Mouse (Mus musculus) lung, postnatal 0 days (tissue): Measurements from ENCODE around the gene Gm20481. TPM values are rescaled to one million over a fixed set of nuclear protein-coding genes. Genes with fewer than 3 reads are reported as not detected.

Experiments
- ATAC-seq: fragments of 200-750 bp; cut with Nextera tagmentation; 2 replicates; pipeline ENCODE4 v1.8.0; 2017; ENCODE audit warnings: moderate library complexity
- DNase-seq: peaks from one replicate; pipeline ENCODE4 v3.0.0-alpha.2; 2016; ENCODE audit warnings: low spot score
- H3K27ac ChIP-seq: fragments of 300-500 bp; sonication (generic); 2 replicates; pipeline ENCODE4 v1.5.1; 2014; ENCODE audit warnings: antibody characterized with exemption, mild to moderate bottlenecking, low read length, mixed read lengths
- H3K27me3 ChIP-seq: fragments of 300-500 bp; sonication (generic); replicated peaks from 2 replicates; pipeline ENCODE4 v1.6.1; 2014; ENCODE audit warnings: low read length, mixed read lengths; ENCODE audit not compliant: insufficient read depth
- H3K36me3 ChIP-seq: fragments of 300-500 bp; sonication (generic); 2 replicates; pipeline ENCODE4 v1.6.1; 2014; ENCODE audit warnings: low read length, mixed read lengths; ENCODE audit not compliant: insufficient read depth
- H3K4me1 ChIP-seq: fragments of 300-500 bp; sonication (generic); 2 replicates; pipeline ENCODE4 v1.6.1; 2014; ENCODE audit warnings: antibody characterized with exemption, low read depth, low read length, mixed read lengths; ENCODE audit not compliant: insufficient read depth
- H3K4me2 ChIP-seq: fragments of 300-500 bp; sonication (generic); replicated peaks from 2 replicates; pipeline ENCODE4 v1.6.1; 2014; ENCODE audit warnings: low read depth, mild to moderate bottlenecking, low read length, moderate library complexity, mixed read lengths
- H3K4me3 ChIP-seq: fragments of 300-500 bp; sonication (generic); 2 replicates; pipeline ENCODE4 v1.5.1; 2014; ENCODE audit warnings: low read depth, low read length
- H3K9ac ChIP-seq: fragments of 300-500 bp; sonication (generic); replicated peaks from 2 replicates; pipeline ENCODE4 v1.6.1; 2014; ENCODE audit warnings: low read depth, mild to moderate bottlenecking
- H3K9me3 ChIP-seq: fragments of 300-500 bp; sonication (generic); 2 replicates; pipeline ENCODE4 v1.6.1; 2016; ENCODE audit warnings: low read length, mixed read lengths
- CTCF ChIP-seq: IDR thresholded peaks from 2 replicates; pipeline ENCODE4 v1.5.1; 2016; ENCODE audit warnings: antibody characterized with exemption, mild to moderate bottlenecking
- EP300 ChIP-seq: IDR thresholded peaks from 2 replicates; pipeline ENCODE4 v1.6.1; 2016; ENCODE audit warnings: antibody characterized with exemption, mild to moderate bottlenecking, control low read depth
- WGBS: fragments of 180-500 bp; shearing (Covaris S2); extraction: QIAGEN DNeasy Blood & Tissue Kit; methylation state at CpG from one replicate; pipeline ENCODE4 v1.1.7; 2014; 5-methylcytosine and 5-hydroxymethylcytosine counted together
- polyA plus RNA-seq: library from polyadenylated mRNA; unstranded; fragments of >200 nt; fragmentation: Nextera tagmentation; extraction: Ambion mirVana; gene quantifications from 2 replicates; pipeline ENCODE4 v1.2.1, GENCODE M21; 2015

The Gm20481 gene
- polyA plus RNA-seq, 1 experiment from 2014 or later: not detected

- no peak for DNase-seq
- Histone ChIP-seq H3K4me2 (no peak overlapping the region), H3K9me3 (no peaks in the 10 kb centered on the region), H3K36me3 (peaks cover 14% of the 10 kb centered on the region), H3K4me1 (peaks cover 6% of the 10 kb centered on the region), H3K27me3 (no peaks in the 10 kb centered on the region), H3K4me3 (no peak overlapping the region), H3K9ac (no peak overlapping the region), H3K27ac (no peak overlapping the region)
- peak; percentile 32; the same call in 1 of the 2 replicates for TF ChIP-seq CTCF
- no peak for TF ChIP-seq EP300
- 89% methylated on average over 7 of the region's 7 CpGs for WGBS
- ATAC-seq: no peak
These were observed 37.8 kb downstream of the Gm20481 start for GRCm38 (mm10) chr17:35007387-35007991.

DNA sequence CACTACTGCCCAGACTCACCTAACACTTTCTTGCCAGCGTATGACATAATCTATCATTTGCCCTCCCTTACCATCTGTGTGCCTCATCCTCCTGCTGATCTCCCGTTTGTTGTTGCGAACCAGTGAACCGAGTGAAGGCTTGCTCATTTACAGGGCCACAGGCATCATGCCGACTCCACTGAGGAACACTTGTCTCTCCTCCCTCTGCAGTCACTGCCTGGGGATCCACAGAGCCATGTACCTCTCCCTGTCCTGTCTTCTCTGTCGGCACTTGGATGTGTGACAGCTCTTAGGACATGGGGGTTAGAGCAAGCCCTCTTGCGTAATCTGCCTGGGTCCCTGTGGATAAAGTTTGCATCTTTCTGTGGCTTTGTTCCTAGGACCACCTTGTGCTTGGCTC is 39.9 kb downstream of the Gm20481 start:
- ATAC-seq: no peak
- Histone ChIP-seq H3K9ac (no peak overlapping the region), H3K27me3 (no peaks in the 10 kb centered on the region)

GRCm38 (mm10) chr17:35011440-35011839 is 41.7 kb downstream of the Gm20481 start:
- WGBS: 91% methylated on average over 8 of the region's 8 CpGs

More for the DNA sequence above, 39.9 kb downstream of the Gm20481 start:
- Histone ChIP-seq H3K4me2 (no peak overlapping the region), H3K9me3 (no peaks in the 10 kb centered on the region), H3K4me1 (no peaks in the 10 kb centered on the region), H3K4me3 (no peak overlapping the region), H3K27ac (no peak overlapping the region), H3K36me3 (peaks cover 28% of the 10 kb centered on the region)
- TF ChIP-seq EP300: no peak
- no peak for TF ChIP-seq CTCF
- 87% methylated on average over 7 of the region's 7 CpGs for WGBS
- no peak for DNase-seq

DNA sequence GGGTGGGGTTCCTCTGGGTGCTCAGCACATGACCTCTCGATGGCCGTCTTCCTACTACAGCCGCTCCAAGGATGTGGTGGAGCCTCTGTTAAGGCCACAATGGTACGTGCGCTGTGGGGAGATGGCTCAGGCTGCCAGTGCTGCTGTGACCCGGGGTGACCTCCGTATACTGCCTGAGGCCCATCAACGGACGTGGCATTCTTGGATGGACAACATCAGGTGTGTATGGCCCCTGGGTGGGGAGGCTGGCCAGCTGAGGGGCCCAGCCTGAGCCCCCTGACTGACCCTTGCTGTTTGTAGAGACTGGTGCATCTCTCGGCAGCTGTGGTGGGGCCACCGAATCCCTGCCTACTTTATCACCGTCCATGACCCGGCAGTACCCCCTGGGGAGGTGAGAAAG is 42.7 kb downstream of the Gm20481 start:
- no peak for DNase-seq
- H3K4me3 ChIP-seq: no peak overlapping the region
- peaks cover 28% of the 10 kb centered on the region for H3K36me3 ChIP-seq
- no peaks in the 10 kb centered on the region; the same call in 1 of the 2 replicates for H3K4me1 ChIP-seq
- H3K27ac ChIP-seq: no peak overlapping the region
- H3K4me2 ChIP-seq: no peak overlapping the region
- ATAC-seq: no peak
- H3K9me3 ChIP-seq: no peaks in the 10 kb centered on the region
- H3K27me3 ChIP-seq: no peaks in the 10 kb centered on the region
- WGBS: 84% methylated on average over 13 of the region's 13 CpGs
- no peak overlapping the region for H3K9ac ChIP-seq
- TF ChIP-seq CTCF: no peak
- TF ChIP-seq EP300: no peak

More at GRCm38 (mm10) chr17:35011440-35011839, 41.7 kb downstream of the Gm20481 start:
- H3K9me3 ChIP-seq: no peaks in the 10 kb centered on the region
- H3K36me3 ChIP-seq: peaks cover 28% of the 10 kb centered on the region
- DNase-seq (no peak), ATAC-seq (no peak)
- no peak overlapping the region for H3K4me3 ChIP-seq
- H3K4me1 ChIP-seq: no peaks in the 10 kb centered on the region
- TF ChIP-seq CTCF: no peak
- no peak for TF ChIP-seq EP300
- H3K9ac ChIP-seq: no peak overlapping the region
- no peak overlapping the region for H3K4me2 ChIP-seq
- no peaks in the 10 kb centered on the region for H3K27me3 ChIP-seq
- no peak overlapping the region for H3K27ac ChIP-seq

DNA sequence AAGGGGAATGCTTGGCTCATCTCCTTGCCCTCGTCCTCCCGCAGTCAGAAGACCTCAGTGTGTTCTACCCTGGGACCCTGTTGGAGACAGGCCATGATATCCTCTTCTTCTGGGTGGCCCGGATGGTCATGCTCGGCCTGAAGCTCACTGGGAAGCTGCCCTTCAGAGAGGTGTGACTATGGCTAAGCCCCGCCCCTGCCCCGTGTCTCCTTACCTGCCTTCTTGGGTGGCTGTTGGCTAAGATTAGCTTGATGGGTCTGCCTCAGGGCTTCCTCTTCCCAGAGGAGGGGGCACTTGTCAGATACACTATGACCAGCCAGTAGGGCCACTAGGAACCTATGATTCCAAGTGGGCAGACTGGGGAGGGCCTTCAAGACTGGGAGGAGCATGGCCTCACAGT is 43.5 kb downstream of the Gm20481 start:
- TF ChIP-seq EP300 (no peak), CTCF (no peak)
- Histone ChIP-seq H3K4me1 (no peaks in the 10 kb centered on the region; the same call in 1 of the 2 replicates), H3K27ac (no peak overlapping the region), H3K4me2 (no peak overlapping the region), H3K9me3 (no peaks in the 10 kb centered on the region), H3K36me3 (peaks cover 28% of the 10 kb centered on the region), H3K4me3 (no peak overlapping the region), H3K9ac (no peak overlapping the region), H3K27me3 (no peaks in the 10 kb centered on the region)
- DNase-seq: no peak
- WGBS: 75% methylated on average over 6 of the region's 6 CpGs
- ATAC-seq: no peak

GRCm38 (mm10) chr17:35015296-35015695 is 45.6 kb downstream of the Gm20481 start:
- no peak overlapping the region for H3K9ac ChIP-seq
- H3K4me3 ChIP-seq: no peak overlapping the region
- H3K9me3 ChIP-seq: no peaks in the 10 kb centered on the region
- no peak overlapping the region for H3K4me2 ChIP-seq
- DNase-seq: no peak
- no peaks in the 10 kb centered on the region for H3K27me3 ChIP-seq
- no peaks in the 10 kb centered on the region; the same call in 1 of the 2 replicates for H3K4me1 ChIP-seq
- H3K27ac ChIP-seq: no peak overlapping the region
- ATAC-seq: no peak
- peaks cover 28% of the 10 kb centered on the region for H3K36me3 ChIP-seq
- TF ChIP-seq CTCF (no peak), EP300 (no peak)
- WGBS: 89% methylated on average over 16 of the region's 16 CpGs
